Mouse (Mus musculus): Measurements from ENCODE around the gene Acta2.

- TF ChIP-seq POLR2A (IDR thresholded peaks at IDR 0.05; ENCODE audit: low read depth, low read length) (no peak), CTCF (IDR thresholded peaks at IDR 0.05; ENCODE audit: extremely low read depth, insufficient read depth, insufficient read length, insufficient replicate concordance) (no peak)
Observed at GRCm38 (mm10) chr19:34270824-34271464, 15.6 kb upstream of the Acta2 start.

Measured in spleen, adult 2 months (tissue).